Mouse (Mus musculus) cerebellum, adult 2 months (tissue): ENCODE data around the gene Rbm4.

Source experiments
- CTCF ChIP-seq: fragments of 200-500 bp; IDR thresholded peaks from 2 replicates; pipeline ENCODE4 v1.5.1; 2011; ENCODE audit warnings: low read depth, mild to moderate bottlenecking, control low read depth, low read length, moderate library complexity, borderline replicate concordance; ENCODE audit not compliant: insufficient read depth
- POLR2A ChIP-seq: fragments of 200-500 bp; IDR thresholded peaks from 2 replicates; pipeline ENCODE4 v1.6.1; 2011; ENCODE audit warnings: low read length, control low read depth, borderline replicate concordance; ENCODE audit not compliant: insufficient read depth

GRCm38 (mm10) chr19:4782891-4783290 is 10.8 kb downstream of the Rbm4 start:
- TF ChIP-seq POLR2A (no peak), CTCF (no peak)
